Mouse (Mus musculus): Measurements from ENCODE around the gene Prpf18.

Gene Prpf18

DNA sequence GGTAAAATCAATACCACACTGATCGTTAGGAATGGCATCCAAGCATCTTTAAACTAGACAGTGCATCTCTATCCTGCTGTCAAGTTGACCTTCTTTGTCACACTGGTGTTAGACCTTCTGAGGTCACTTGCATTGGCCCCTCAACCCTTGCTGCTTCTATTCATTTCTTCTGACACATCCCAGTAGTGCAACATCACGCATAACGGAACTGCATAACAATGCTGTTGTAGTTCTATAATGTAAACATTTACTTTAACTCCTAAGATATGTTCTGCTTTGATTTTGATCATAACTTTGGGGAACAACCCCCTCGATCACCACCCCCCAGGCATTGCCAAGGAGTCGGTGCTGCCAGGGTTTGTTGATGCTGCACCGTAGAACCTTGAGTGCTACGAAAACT lies 75.9 kb downstream of the Prpf18 start:
- DNase-seq (ENCODE audit: low spot score in 2 of 2) = no peak

DNA sequence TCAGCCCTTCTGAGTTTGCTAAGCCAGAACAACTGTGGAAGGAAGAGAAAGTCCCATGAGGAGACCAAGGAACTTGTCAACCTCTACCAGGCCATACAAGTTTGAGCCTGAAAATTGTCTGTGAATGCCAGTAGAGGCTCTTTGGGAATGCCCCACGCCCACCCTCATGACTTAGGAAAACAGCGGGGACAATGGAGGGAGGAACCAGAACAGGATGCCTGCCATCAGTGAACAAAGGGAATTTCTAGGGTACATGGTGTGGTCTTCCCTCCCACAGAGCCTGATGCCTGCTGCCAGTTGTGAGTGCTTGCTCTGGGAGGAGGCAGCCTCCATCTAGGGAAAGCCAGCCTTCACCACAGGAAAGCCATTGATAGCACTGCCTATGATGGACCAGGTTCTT lies 76.8 kb downstream of the Prpf18 start:
- no peak for DNase-seq (ENCODE audit: low spot score in 2 of 2)

- no peak for DNase-seq (ENCODE audit: low spot score in 2 of 2)
Measured at GRCm38 (mm10) chr2:4574251-4574650, 77.7 kb downstream of the Prpf18 start.

DNA sequence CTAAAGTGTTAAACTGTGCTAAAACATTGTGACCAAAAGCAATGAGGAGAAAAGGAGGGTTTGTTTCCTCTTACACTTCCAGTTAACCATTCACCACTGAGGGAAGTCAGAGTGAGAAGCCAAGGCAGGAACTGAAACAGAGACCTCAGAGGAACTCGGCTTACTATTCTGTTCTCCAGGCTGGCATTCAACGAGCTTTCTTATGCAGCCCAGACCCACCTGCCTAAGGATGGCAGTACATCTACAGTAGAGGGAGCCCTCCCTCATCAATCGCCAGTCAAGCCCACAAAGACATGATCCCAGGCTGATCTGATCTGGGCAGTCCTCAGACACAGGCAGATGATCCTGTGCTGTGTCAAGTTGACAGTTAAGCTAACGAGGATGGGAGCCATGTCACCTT lies 78.5 kb downstream of the Prpf18 start:
- no peak for DNase-seq (ENCODE audit: low spot score in 2 of 2)

GRCm38 (mm10) chr2:4572498-4573263 lies 79.2 kb downstream of the Prpf18 start:
- DNase-seq (ENCODE audit: low spot score in 2 of 2) = peak in 1 of 2 experiments; percentile 39
